Comparison of ENCODE assay signal across 9 mouse cellular contexts in genomic region chr1:59367928-59368648, GRCm38 (mm10).
DNase-seq lines count a peak whose midpoint lies in the region; ATAC-seq and TF ChIP-seq lines count a peak whose summit lies in the region.
"Had no signal": no experiment of that assay in that cellular context is flagged by ENCODE, and none has a peak within 500 bp of the region (broad histone marks: within the 10 kb centered on the region; RNA-seq: fewer than 3 reads in every experiment).

No protein-coding gene starts in this region.

- ATAC-seq in heart, embryonic 13.5 days (ENCODE audit: extremely low read depth, insufficient number of reproducible peaks, low FRiP score, low TSS enrichment): no peak
- peak; percentile 61 for ATAC-seq in intestine, embryonic 16.5 days
- ATAC-seq in megakaryocyte progenitor cell, adult 5-6 weeks (replicated peaks; ENCODE audit: poor library complexity): peak; percentile 86

- H3K4me3 ChIP-seq in heart, embryonic 13.5 days: peak overlapping the region; percentile 17; the same call in 1 of the 2 replicates
- no peak overlapping the region for H3K4me3 ChIP-seq in intestine, embryonic 16.5 days (ENCODE audit: low read length)
- H3K4me3 ChIP-seq in layer of hippocampus, adult 2 months: no peak overlapping the region

- DNase-seq in heart, postnatal 4 days: no peak
- DNase-seq in MEL-GATA-1-ER (ENCODE audit: extremely low read depth, low read depth): peak; percentile 50
- no peak for DNase-seq in left cerebral cortex, adult 18-20 months (ENCODE audit: low spot score in 2 of 2)
- DNase-seq in layer of hippocampus, adult 2 months (ENCODE audit: low spot score in 2 of 2): no peak
- DNase-seq in right cerebral cortex, postnatal 25 days: no peak

- peaks cover 94% of the 10 kb centered on the region for H3K27me3 ChIP-seq in heart, embryonic 13.5 days (replicated peaks)
- no peaks in the 10 kb centered on the region for H3K27me3 ChIP-seq in intestine, embryonic 16.5 days (replicated peaks; ENCODE audit: control insufficient read depth, insufficient read depth, low read length)
- H3K27me3 ChIP-seq: CH12.LX had no signal

- peaks cover 33% of the 10 kb centered on the region for H3K4me1 ChIP-seq in heart, embryonic 13.5 days
- peaks cover 14% of the 10 kb centered on the region for H3K4me1 ChIP-seq in intestine, embryonic 16.5 days (ENCODE audit: control insufficient read depth, insufficient read depth, low read length)

- H3K36me3 ChIP-seq in heart, embryonic 13.5 days: no peaks in the 10 kb centered on the region
- H3K36me3 ChIP-seq in intestine, embryonic 16.5 days (ENCODE audit: control insufficient read depth, insufficient read depth, low read length): no peaks in the 10 kb centered on the region

- H3K27ac ChIP-seq in heart, embryonic 13.5 days (replicated peaks): peak overlapping the region; percentile 36; the same call in 1 of the 2 replicates
- H3K27ac ChIP-seq in intestine, embryonic 16.5 days (ENCODE audit: low read length): no peak overlapping the region
- no peak overlapping the region for H3K27ac ChIP-seq in layer of hippocampus, adult 2 months

- TF ChIP-seq CTCF in layer of hippocampus, adult 2 months (conservative IDR thresholded peaks at IDR 0.05): no peak

- no peak overlapping the region for H3K9ac ChIP-seq in heart, embryonic 13.5 days
- H3K9ac ChIP-seq in intestine, embryonic 16.5 days (ENCODE audit: low read depth, low read length): no peak overlapping the region

- no peaks in the 10 kb centered on the region for H3K9me3 ChIP-seq in heart, embryonic 13.5 days
- H3K9me3 ChIP-seq in intestine, embryonic 16.5 days (ENCODE audit: control insufficient read depth, low read length): no peaks in the 10 kb centered on the region

- H3K4me2 ChIP-seq in heart, embryonic 13.5 days: peak overlapping the region; percentile 49
- peak overlapping the region; percentile 10; the same call in 1 of the 2 replicates for H3K4me2 ChIP-seq in intestine, embryonic 16.5 days (ENCODE audit: low read depth, low read length)

- WGBS in heart, embryonic 13.5 days: 3% methylated on average over 13 of the region's 13 CpGs
- WGBS in intestine, embryonic 16.5 days: 10% methylated on average over 13 of the region's 13 CpGs
